Mouse (Mus musculus) lung, adult 2 months (tissue): ENCODE measurements around the gene Glcci1.

Source experiments
- CTCF ChIP-seq: fragments of 200-500 bp; IDR thresholded peaks from 2 replicates; pipeline ENCODE4 v1.5.1; 2011; ENCODE audit warnings: mild to moderate bottlenecking, low read length, control low read depth; ENCODE audit not compliant: insufficient read depth
- POLR2A ChIP-seq: fragments of 200-500 bp; IDR thresholded peaks from 2 replicates; pipeline ENCODE4 v1.6.1; 2011; ENCODE audit warnings: low read depth, mild to moderate bottlenecking, control low read depth, low read length, borderline replicate concordance; ENCODE audit errors: extremely low read depth

GRCm38 (mm10) chr6:8489938-8490585 lies 19.3 kb upstream of the Glcci1 start:
- TF ChIP-seq CTCF (no peak), POLR2A (no peak)
